Mouse (Mus musculus) liver, postnatal 0 days (tissue): Measurements from ENCODE around the gene Golga5. TPM values are rescaled to one million over a fixed set of nuclear protein-coding genes. Genes with fewer than 3 reads are reported as not detected.

Source experiments
- ATAC-seq: fragments of 200-750 bp; cut with Nextera tagmentation; 2 replicates; pipeline ENCODE4 v1.8.0; 2017; ENCODE audit warnings: mild to moderate bottlenecking, moderate library complexity
- DNase-seq: peaks from one replicate; pipeline ENCODE4 v3.0.0-alpha.2; 2016
- H3K27ac ChIP-seq: fragments of 300-500 bp; sonication (generic); 2 replicates; pipeline ENCODE4 v1.5.1; 2014; ENCODE audit warnings: antibody characterized with exemption, moderate library complexity, mild to moderate bottlenecking, low read depth
- H3K27me3 ChIP-seq: fragments of 300-500 bp; sonication (generic); 2 replicates; pipeline ENCODE4 v1.6.1; 2014; ENCODE audit warnings: low read length, control low read depth, mixed read lengths; ENCODE audit not compliant: insufficient read depth
- H3K36me3 ChIP-seq: fragments of 300-500 bp; sonication (generic); replicated peaks from 2 replicates; pipeline ENCODE4 v1.6.1; 2014; ENCODE audit warnings: mild to moderate bottlenecking, control low read depth, low read length, moderate library complexity, mixed read lengths; ENCODE audit not compliant: insufficient read depth
- H3K4me1 ChIP-seq: fragments of 300-500 bp; sonication (generic); 2 replicates; pipeline ENCODE4 v1.6.1; 2014; ENCODE audit warnings: antibody characterized with exemption, mild to moderate bottlenecking, control low read depth; ENCODE audit not compliant: insufficient read depth
- H3K4me2 ChIP-seq: fragments of 300-500 bp; sonication (generic); 2 replicates; pipeline ENCODE4 v1.6.1; 2014; ENCODE audit warnings: low read depth, mild to moderate bottlenecking, low read length, moderate library complexity, mixed read lengths
- H3K4me3 ChIP-seq: fragments of 300-500 bp; sonication (generic); 2 replicates; pipeline ENCODE4 v1.5.1; 2014; ENCODE audit warnings: low read depth, low read length
- H3K9ac ChIP-seq: fragments of 300-500 bp; sonication (generic); replicated peaks from 2 replicates; pipeline ENCODE4 v1.6.1; 2014; ENCODE audit warnings: mild to moderate bottlenecking, moderate library complexity
- H3K9me3 ChIP-seq: fragments of 300-500 bp; sonication (generic); 2 replicates; pipeline ENCODE4 v1.6.1; 2016; ENCODE audit warnings: mild to moderate bottlenecking, control low read depth, low read length, mixed read lengths
- CTCF ChIP-seq: sonication (generic); IDR thresholded peaks from 2 replicates; pipeline ENCODE4 v1.5.1; 2016; ENCODE audit warnings: antibody characterized with exemption, low read depth
- EP300 ChIP-seq: IDR thresholded peaks from 2 replicates; pipeline ENCODE4 v1.6.1; 2016; ENCODE audit warnings: antibody characterized with exemption, low read depth, mild to moderate bottlenecking
- WGBS: fragments of 180-500 bp; shearing (Covaris S2); extraction: QIAGEN DNeasy Blood & Tissue Kit; methylation state at CpG from one replicate; pipeline ENCODE4 v1.1.7; 2014; ENCODE audit not compliant: insufficient replicate concordance; 5-methylcytosine and 5-hydroxymethylcytosine counted together
- polyA plus RNA-seq: library from polyadenylated mRNA; unstranded; fragments of >200 nt; fragmentation: Nextera tagmentation; extraction: Ambion mirVana; gene quantifications from 2 replicates; pipeline ENCODE4 v1.2.1, GENCODE M21; 2015

Gene Golga5
- polyA plus RNA-seq, 1 experiment from 2014 or later = 16.5 TPM

- ATAC-seq = peak; percentile 48; the same call in 1 of the 2 replicates
- H3K9ac ChIP-seq = no peak overlapping the region
- H3K4me2 ChIP-seq = peak overlapping the region; percentile 16; the same call in 1 of the 2 replicates
- H3K36me3 ChIP-seq = no peaks in the 10 kb centered on the region
- no peak for TF ChIP-seq EP300
- no peak for TF ChIP-seq CTCF
- peak; percentile 34 for DNase-seq
- 49% methylated on average over 13 of the region's 13 CpGs for whole genome bisulfite sequencing
- 0 out of 2 replicates have a peak overlapping the region, but pooled peaks have one; percentile 16 for H3K27ac ChIP-seq
- H3K4me3 ChIP-seq = no peak overlapping the region
- H3K4me1 ChIP-seq = no peaks in the 10 kb centered on the region
- no peaks in the 10 kb centered on the region for H3K27me3 ChIP-seq
- H3K9me3 ChIP-seq = no peaks in the 10 kb centered on the region
These were observed 52.9 kb downstream of the Golga5 start for GRCm38 (mm10) chr12:102521777-102522319.

GRCm38 (mm10) chr12:102524216-102524615 lies 55.3 kb downstream of the Golga5 start:
- no peaks in the 10 kb centered on the region for H3K27me3 ChIP-seq
- no peak overlapping the region for H3K4me2 ChIP-seq
- 36% methylated on average over 3 of the region's 3 CpGs for WGBS
- H3K4me1 ChIP-seq = no peaks in the 10 kb centered on the region
- H3K9me3 ChIP-seq = no peaks in the 10 kb centered on the region
- DNase-seq (no peak), ATAC-seq (no peak)
- TF ChIP-seq EP300 = no peak
- no peak for TF ChIP-seq CTCF
- H3K9ac ChIP-seq = no peak overlapping the region
- H3K4me3 ChIP-seq = no peak overlapping the region
- H3K27ac ChIP-seq = no peak overlapping the region
- no peaks in the 10 kb centered on the region for H3K36me3 ChIP-seq

GRCm38 (mm10) chr12:102524760-102525159 lies 55.8 kb downstream of the Golga5 start:
- no peak overlapping the region for H3K4me3 ChIP-seq
- TF ChIP-seq EP300 = no peak
- TF ChIP-seq CTCF = peak; percentile 37
- H3K4me2 ChIP-seq = no peak overlapping the region
- no peaks in the 10 kb centered on the region for H3K4me1 ChIP-seq
- WGBS = 33% methylated on average over 6 of the region's 6 CpGs
- no peaks in the 10 kb centered on the region for H3K27me3 ChIP-seq
- DNase-seq = no peak
- H3K36me3 ChIP-seq = no peaks in the 10 kb centered on the region
- H3K9ac ChIP-seq = no peak overlapping the region
- no peak for ATAC-seq
- no peak overlapping the region for H3K27ac ChIP-seq
- H3K9me3 ChIP-seq = no peaks in the 10 kb centered on the region

- Histone ChIP-seq H3K4me1 (no peaks in the 10 kb centered on the region), H3K36me3 (no peaks in the 10 kb centered on the region), H3K9me3 (no peaks in the 10 kb centered on the region), H3K4me2 (no peak overlapping the region), H3K4me3 (no peak overlapping the region), H3K27ac (no peak overlapping the region), H3K9ac (no peak overlapping the region), H3K27me3 (no peaks in the 10 kb centered on the region)
- ATAC-seq = no peak
- TF ChIP-seq EP300 (no peak), CTCF (no peak)
- WGBS = 59% methylated on average over 5 of the region's 5 CpGs
- no peak for DNase-seq
These were observed 59.1 kb downstream of the Golga5 start for GRCm38 (mm10) chr12:102527989-102528388.

- no peak for TF ChIP-seq CTCF
- no peak for TF ChIP-seq EP300
- no peaks in the 10 kb centered on the region for H3K4me1 ChIP-seq
- no peaks in the 10 kb centered on the region for H3K9me3 ChIP-seq
- DNase-seq (no peak), ATAC-seq (no peak)
- H3K4me3 ChIP-seq = no peak overlapping the region
- WGBS = 59% methylated on average over 1 of the region's 1 CpGs
- no peak overlapping the region for H3K4me2 ChIP-seq
- H3K27ac ChIP-seq = no peak overlapping the region
- no peak overlapping the region for H3K9ac ChIP-seq
- no peaks in the 10 kb centered on the region for H3K27me3 ChIP-seq
- no peaks in the 10 kb centered on the region for H3K36me3 ChIP-seq
These were observed 66.9 kb downstream of the Golga5 start for GRCm38 (mm10) chr12:102535796-102536195.

- WGBS = 63% methylated on average over 8 of the region's 8 CpGs
- no peaks in the 10 kb centered on the region for H3K27me3 ChIP-seq
- no peak overlapping the region for H3K4me3 ChIP-seq
- no peak overlapping the region for H3K4me2 ChIP-seq
- no peaks in the 10 kb centered on the region for H3K36me3 ChIP-seq
- no peak overlapping the region for H3K9ac ChIP-seq
- DNase-seq (no peak), ATAC-seq (no peak)
- H3K4me1 ChIP-seq = no peaks in the 10 kb centered on the region
- no peak overlapping the region for H3K27ac ChIP-seq
- TF ChIP-seq CTCF = no peak
- no peak for TF ChIP-seq EP300
- H3K9me3 ChIP-seq = no peaks in the 10 kb centered on the region
These were observed 71.3 kb downstream of the Golga5 start for GRCm38 (mm10) chr12:102540278-102540677.
